Mouse (Mus musculus): ENCODE measurements around the gene Samd4b. TPM values are rescaled to one million over a fixed set of nuclear protein-coding genes. Genes with fewer than 3 reads are reported as not detected.
A peak's percentile ranks its signal among the peaks of the same experiment; 100 is the strongest.

Gene Samd4b
- polyA plus RNA-seq, 1 experiment from 2014 or later: 18.5 TPM

GRCm38 (mm10) chr7:28572689-28573088 is 25.3 kb downstream of the Samd4b start:
- no peaks in the 10 kb centered on the region for H3K27me3 ChIP-seq (replicated peaks)
- ATAC-seq (ENCODE audit: insufficient read depth, low FRiP score, low read depth): no peak
- H3K9ac ChIP-seq: no peak overlapping the region
- 74% methylated on average over 5 of the region's 5 CpGs for WGBS
- no peak overlapping the region for H3K4me3 ChIP-seq (replicated peaks)
- peak overlapping the region; percentile 95 for H3K27ac ChIP-seq
- H3K9me3 ChIP-seq: no peaks in the 10 kb centered on the region
- no peak overlapping the region for H3K4me2 ChIP-seq
- peaks cover 70% of the 10 kb centered on the region for H3K4me1 ChIP-seq
- H3K36me3 ChIP-seq: peaks cover 4% of the 10 kb centered on the region

DNA sequence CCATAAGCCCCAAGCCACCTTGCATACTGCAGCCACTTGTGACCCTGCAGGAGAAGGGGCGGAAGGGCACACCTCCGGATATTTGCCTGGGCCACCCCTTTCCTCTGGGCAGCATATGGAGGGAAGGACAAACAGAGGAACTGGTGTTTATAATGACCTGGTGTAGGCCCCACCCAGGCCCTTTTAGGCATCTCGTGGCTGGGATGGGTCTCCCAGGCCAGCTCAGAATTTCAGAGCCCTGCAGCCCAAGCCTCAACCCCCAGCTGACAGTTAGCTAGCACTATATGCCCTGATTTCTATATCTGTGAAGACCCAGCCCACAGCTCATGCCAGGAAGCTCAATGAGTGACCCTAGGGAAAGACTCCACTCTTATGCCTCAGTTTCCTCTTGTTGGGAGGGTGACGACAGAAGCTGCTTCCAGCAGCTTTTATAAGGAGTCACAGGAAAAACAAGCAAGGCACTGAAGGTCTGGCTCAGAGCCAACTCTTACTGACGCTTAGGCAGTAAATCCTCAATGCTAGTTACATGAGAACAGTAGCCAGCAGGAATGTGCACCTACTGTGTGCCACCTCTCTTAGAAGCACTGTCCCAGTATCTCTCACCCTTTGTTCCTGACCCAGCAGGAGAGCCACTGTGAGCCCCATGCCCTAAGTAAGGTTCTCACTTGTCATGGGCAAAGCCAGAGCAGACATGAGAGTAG is 26.8 kb downstream of the Samd4b start:
- H3K9me3 ChIP-seq: no peaks in the 10 kb centered on the region
- no peak overlapping the region for H3K4me3 ChIP-seq (replicated peaks)
- H3K36me3 ChIP-seq: peaks cover 16% of the 10 kb centered on the region
- peaks cover 55% of the 10 kb centered on the region for H3K4me1 ChIP-seq
- peak overlapping the region; percentile 95 for H3K27ac ChIP-seq
- H3K9ac ChIP-seq: no peak overlapping the region
- 37% methylated on average over 5 of the region's 5 CpGs for WGBS
- H3K4me2 ChIP-seq: peak overlapping the region; percentile 43
- peak; percentile 6; the same call in 1 of the 2 replicates for ATAC-seq (ENCODE audit: insufficient read depth, low FRiP score, low read depth)
- no peaks in the 10 kb centered on the region for H3K27me3 ChIP-seq (replicated peaks)

GRCm38 (mm10) chr7:28570291-28570981 is 27.5 kb downstream of the Samd4b start:
- Histone ChIP-seq H3K9me3 (no peaks in the 10 kb centered on the region), H3K27ac (peak overlapping the region; percentile 95), H3K9ac (no peak overlapping the region), H3K36me3 (peaks cover 19% of the 10 kb centered on the region), H3K4me2 (peak overlapping the region; percentile 43), H3K4me3 (replicated peaks) (no peak overlapping the region), H3K4me1 (peaks cover 51% of the 10 kb centered on the region), H3K27me3 (replicated peaks) (no peaks in the 10 kb centered on the region)
- peak; percentile 84 for ATAC-seq (ENCODE audit: insufficient read depth, low FRiP score, low read depth)
- WGBS: 52% methylated on average over 12 of the region's 12 CpGs

GRCm38 (mm10) chr7:28568253-28568652 is 29.7 kb downstream of the Samd4b start:
- ATAC-seq (ENCODE audit: insufficient read depth, low FRiP score, low read depth): no peak
- H3K36me3 ChIP-seq: peaks cover 33% of the 10 kb centered on the region
- no peaks in the 10 kb centered on the region for H3K9me3 ChIP-seq
- no peak overlapping the region for H3K4me3 ChIP-seq (replicated peaks)
- peak overlapping the region; percentile 7; the same call in 1 of the 2 replicates for H3K27ac ChIP-seq
- no peak overlapping the region for H3K9ac ChIP-seq
- H3K4me2 ChIP-seq: no peak overlapping the region
- H3K4me1 ChIP-seq: peaks cover 36% of the 10 kb centered on the region
- no peaks in the 10 kb centered on the region for H3K27me3 ChIP-seq (replicated peaks)

DNA sequence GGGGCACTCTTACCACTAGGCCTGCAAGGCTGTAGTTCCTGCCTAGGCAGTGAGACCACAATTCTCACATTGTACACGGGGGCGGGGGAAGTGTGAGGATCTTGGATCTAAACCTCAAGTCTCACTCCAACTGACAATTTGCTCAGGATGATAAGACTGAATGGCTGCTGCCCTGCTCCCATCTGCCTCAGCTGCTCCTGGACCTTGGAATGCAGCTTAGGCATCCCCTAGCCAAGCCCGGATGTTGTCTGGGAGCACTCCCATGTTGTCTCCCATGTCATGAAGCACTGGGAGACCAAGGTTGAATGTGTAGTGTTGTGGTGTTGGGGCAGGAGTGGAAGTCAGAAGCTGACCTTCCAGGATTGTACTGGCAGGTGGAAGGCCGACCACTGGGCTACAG is 30.4 kb downstream of the Samd4b start:
- Histone ChIP-seq H3K9me3 (no peaks in the 10 kb centered on the region), H3K9ac (no peak overlapping the region), H3K4me3 (replicated peaks) (no peak overlapping the region), H3K27me3 (replicated peaks) (no peaks in the 10 kb centered on the region), H3K27ac (no peak overlapping the region), H3K4me2 (no peak overlapping the region), H3K36me3 (peaks cover 37% of the 10 kb centered on the region), H3K4me1 (peaks cover 31% of the 10 kb centered on the region)
- WGBS: 82% methylated on average over 4 of the region's 4 CpGs
- no peak for ATAC-seq (ENCODE audit: insufficient read depth, low FRiP score, low read depth)

GRCm38 (mm10) chr7:28565407-28565806 is 32.5 kb downstream of the Samd4b start:
- Histone ChIP-seq H3K36me3 (peaks cover 49% of the 10 kb centered on the region), H3K27ac (no peak overlapping the region), H3K9me3 (no peaks in the 10 kb centered on the region), H3K4me1 (peaks cover 10% of the 10 kb centered on the region), H3K27me3 (replicated peaks) (no peaks in the 10 kb centered on the region), H3K4me3 (replicated peaks) (no peak overlapping the region), H3K4me2 (no peak overlapping the region), H3K9ac (no peak overlapping the region)
- no peak for ATAC-seq (ENCODE audit: insufficient read depth, low FRiP score, low read depth)
- WGBS: 78% methylated on average over 5 of the region's 5 CpGs

GRCm38 (mm10) chr7:28562951-28563350 is 35.0 kb downstream of the Samd4b start:
- Histone ChIP-seq H3K4me1 (0 out of 2 replicates have a peak, but pooled peaks cover 15% of the 10 kb centered on the region), H3K27me3 (replicated peaks) (no peaks in the 10 kb centered on the region), H3K9me3 (no peaks in the 10 kb centered on the region), H3K4me3 (replicated peaks) (no peak overlapping the region), H3K27ac (no peak overlapping the region), H3K36me3 (peaks cover 65% of the 10 kb centered on the region), H3K9ac (no peak overlapping the region), H3K4me2 (no peak overlapping the region)
- ATAC-seq (ENCODE audit: insufficient read depth, low FRiP score, low read depth): no peak
- 92% methylated on average over 13 of the region's 13 CpGs for WGBS

- ATAC-seq (ENCODE audit: insufficient read depth, low FRiP score, low read depth): no peak
- 93% methylated on average over 13 of the region's 13 CpGs for whole genome bisulfite sequencing
- Histone ChIP-seq H3K36me3 (peaks cover 60% of the 10 kb centered on the region), H3K9me3 (no peaks in the 10 kb centered on the region), H3K27me3 (replicated peaks) (no peaks in the 10 kb centered on the region), H3K4me2 (no peak overlapping the region), H3K9ac (no peak overlapping the region), H3K4me3 (replicated peaks) (no peak overlapping the region), H3K4me1 (0 out of 2 replicates have a peak, but pooled peaks cover 15% of the 10 kb centered on the region), H3K27ac (no peak overlapping the region)
Measured at GRCm38 (mm10) chr7:28562371-28562770, 35.6 kb downstream of the Samd4b start.

DNA sequence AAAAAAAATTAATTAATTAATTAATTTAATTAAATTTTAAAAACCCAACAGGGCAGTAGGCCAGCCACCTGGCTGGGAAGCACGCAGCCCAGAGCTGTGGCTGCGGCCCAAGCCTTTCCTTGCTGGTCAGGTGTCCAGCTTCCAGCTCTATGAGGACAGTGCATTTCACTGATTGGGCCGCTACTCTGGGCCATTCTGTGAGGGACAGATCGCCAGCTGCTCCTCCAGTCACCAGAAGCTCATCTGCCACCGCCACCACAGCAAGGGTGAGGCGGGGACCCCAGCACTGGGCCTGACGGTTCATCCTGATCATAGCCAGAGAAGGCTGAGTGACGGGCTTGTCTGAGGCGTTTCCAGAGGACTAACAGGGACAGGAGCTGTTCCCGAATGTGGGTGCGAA is 36.0 kb downstream of the Samd4b start:
- Histone ChIP-seq H3K27me3 (replicated peaks) (no peaks in the 10 kb centered on the region), H3K4me2 (no peak overlapping the region), H3K4me3 (replicated peaks) (no peak overlapping the region), H3K4me1 (0 out of 2 replicates have a peak, but pooled peaks cover 15% of the 10 kb centered on the region), H3K9ac (no peak overlapping the region), H3K9me3 (no peaks in the 10 kb centered on the region), H3K27ac (no peak overlapping the region), H3K36me3 (peaks cover 56% of the 10 kb centered on the region)
- WGBS: 90% methylated on average over 11 of the region's 11 CpGs
- ATAC-seq (ENCODE audit: insufficient read depth, low FRiP score, low read depth): no peak

GRCm38 (mm10) chr7:28560856-28561255 is 37.1 kb downstream of the Samd4b start:
- ATAC-seq (ENCODE audit: insufficient read depth, low FRiP score, low read depth): no peak
- Histone ChIP-seq H3K27me3 (replicated peaks) (no peaks in the 10 kb centered on the region), H3K9ac (no peak overlapping the region), H3K4me1 (0 out of 2 replicates have a peak, but pooled peaks cover 24% of the 10 kb centered on the region), H3K36me3 (peaks cover 51% of the 10 kb centered on the region), H3K4me3 (replicated peaks) (no peak overlapping the region), H3K4me2 (no peak overlapping the region), H3K27ac (no peak overlapping the region), H3K9me3 (no peaks in the 10 kb centered on the region)
- 89% methylated on average over 10 of the region's 10 CpGs for WGBS

DNA sequence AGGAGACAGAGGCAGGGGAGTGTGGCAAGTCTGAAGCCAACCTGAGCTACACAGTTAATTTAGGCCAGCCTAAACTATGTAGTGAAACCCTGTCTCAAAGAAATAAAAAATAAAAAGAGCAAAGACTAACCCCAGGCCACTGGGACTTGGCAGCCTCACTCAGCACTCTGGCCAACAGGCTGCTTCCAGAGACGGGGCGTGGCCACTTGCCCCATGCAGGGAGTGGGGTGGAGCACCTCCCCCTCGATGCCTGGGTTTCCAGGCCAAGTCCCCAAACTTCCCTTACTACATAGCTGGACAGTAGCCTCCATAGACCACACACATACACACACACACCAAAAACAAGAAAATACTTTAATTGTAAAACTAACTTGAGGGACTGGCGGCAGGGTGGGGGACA is 39.5 kb downstream of the Samd4b start:
- no peaks in the 10 kb centered on the region for H3K9me3 ChIP-seq
- no peak overlapping the region for H3K4me3 ChIP-seq (replicated peaks)
- H3K27ac ChIP-seq: no peak overlapping the region
- 40% methylated on average over 4 of the region's 4 CpGs for WGBS
- 0 out of 2 replicates have a peak, but pooled peaks cover 26% of the 10 kb centered on the region for H3K4me1 ChIP-seq
- peak; percentile 47; the same call in 1 of the 2 replicates for ATAC-seq (ENCODE audit: insufficient read depth, low FRiP score, low read depth)
- no peak overlapping the region for H3K9ac ChIP-seq
- H3K36me3 ChIP-seq: peaks cover 37% of the 10 kb centered on the region; the same call in 1 of the 2 replicates
- no peak overlapping the region for H3K4me2 ChIP-seq
- H3K27me3 ChIP-seq (replicated peaks): no peaks in the 10 kb centered on the region

- Histone ChIP-seq H3K4me2 (no peak overlapping the region), H3K9me3 (no peaks in the 10 kb centered on the region), H3K4me3 (replicated peaks) (no peak overlapping the region), H3K4me1 (0 out of 2 replicates have a peak, but pooled peaks cover 26% of the 10 kb centered on the region), H3K27ac (peak overlapping the region; percentile 26; the same call in 1 of the 2 replicates), H3K9ac (no peak overlapping the region), H3K27me3 (replicated peaks) (no peaks in the 10 kb centered on the region), H3K36me3 (peaks cover 31% of the 10 kb centered on the region; the same call in 1 of the 2 replicates)
- no peak for ATAC-seq (ENCODE audit: insufficient read depth, low FRiP score, low read depth)
- 63% methylated on average over 6 of the region's 6 CpGs for WGBS
Measured at GRCm38 (mm10) chr7:28557708-28558107, 40.2 kb downstream of the Samd4b start.
